Mouse (Mus musculus): ENCODE results near the gene Cth.
A peak's percentile ranks its signal among the peaks of the same experiment; 100 is the strongest.
"Not testable (repeated sequence)": the region's sequence is repeated elsewhere in the genome, so short reads cannot be mapped to it uniquely, and the experiment has no call there.

Gene Cth

GRCm38 (mm10) chr3:157924692-157925328 is at the start of gene Cth:
Gene Cth (minus strand): TSS chr3:157925077.
- peak; percentile 35 to 50 for DNase-seq (ENCODE audit: low spot score in 2 of 2)

DNA sequence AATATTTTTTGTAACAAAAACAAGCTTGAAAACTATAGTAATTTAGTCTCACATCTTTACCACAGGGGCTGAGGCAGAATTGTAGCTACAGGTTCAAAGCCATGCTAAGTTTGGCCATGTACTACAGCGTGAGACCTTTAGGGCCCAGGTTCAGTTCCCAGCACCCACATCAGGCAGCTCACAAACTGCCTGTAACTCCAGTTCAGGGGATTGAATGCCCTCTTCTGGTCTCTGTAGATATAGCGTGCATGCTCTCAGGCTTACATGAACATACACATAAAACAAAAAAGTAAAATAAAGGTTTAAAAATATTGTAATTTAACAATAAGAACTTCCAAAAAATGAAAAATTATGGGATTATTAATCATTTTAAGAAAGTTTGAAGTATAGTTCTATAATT is 48.4 kb upstream of the Cth start:
- no peak for DNase-seq (ENCODE audit: low spot score in 2 of 2)

DNA sequence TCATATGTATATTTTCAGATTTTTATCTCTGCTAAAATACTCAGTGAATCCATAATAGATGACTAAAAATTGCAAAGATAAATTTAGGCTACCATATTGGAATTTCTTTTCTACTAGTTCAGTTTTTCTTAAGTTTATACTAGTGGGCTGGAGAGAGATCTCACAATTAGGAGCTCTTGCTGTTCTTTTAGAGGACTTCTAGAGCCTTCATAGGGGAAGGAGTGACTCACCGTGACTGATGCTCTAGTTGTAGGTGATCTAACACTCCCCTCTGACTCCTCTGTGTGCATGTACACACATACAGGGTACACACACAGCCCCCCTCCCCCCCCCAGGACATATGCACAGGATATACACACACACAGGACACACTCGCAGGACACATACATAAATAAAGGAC is 46.3 kb upstream of the Cth start:
- DNase-seq (ENCODE audit: low spot score in 2 of 2), result no peak

DNA sequence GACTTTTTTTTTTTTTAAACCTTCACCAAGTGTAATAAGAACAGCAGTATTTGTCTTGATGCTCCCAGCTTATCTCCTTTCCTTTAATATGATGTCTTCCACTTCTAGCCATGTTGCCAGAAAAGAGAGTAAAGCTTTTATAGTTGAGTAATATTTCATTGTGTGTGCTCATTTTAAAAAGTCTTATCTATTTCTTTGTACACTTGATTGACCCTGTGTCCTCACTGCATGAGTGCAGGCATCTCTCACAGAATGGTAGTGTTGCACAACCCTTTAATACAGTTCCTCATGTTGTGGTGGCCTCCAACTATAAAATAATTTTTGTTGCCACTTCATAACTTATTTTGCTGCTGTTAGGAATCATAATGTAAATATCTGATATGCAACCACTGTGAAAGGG is 32.4 kb upstream of the Cth start:
- no peak for DNase-seq (ENCODE audit: low spot score in 2 of 2)

DNA sequence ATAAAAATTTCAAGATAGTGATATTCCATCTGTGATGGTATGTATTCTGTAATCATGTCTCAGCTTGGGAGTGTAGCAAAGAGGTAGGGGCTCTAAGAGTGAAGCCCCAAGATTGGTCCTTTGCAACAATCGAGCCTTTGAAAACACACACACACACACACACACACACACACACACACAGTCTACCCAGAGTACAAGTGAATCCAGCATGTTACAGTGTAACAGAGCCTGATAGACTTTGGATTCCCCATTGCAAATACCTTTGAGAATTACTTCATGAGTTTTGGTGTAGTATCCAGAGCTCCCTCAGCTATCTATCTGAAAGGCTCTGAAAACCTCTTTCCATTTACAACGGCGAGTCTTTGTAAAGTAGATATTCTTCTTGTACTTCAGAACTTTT is 31.3 kb upstream of the Cth start:
- no peak for DNase-seq (ENCODE audit: low spot score in 2 of 2)

GRCm38 (mm10) chr3:157955466-157955865 is 30.6 kb upstream of the Cth start:
- no peak for DNase-seq (ENCODE audit: low spot score in 2 of 2)

GRCm38 (mm10) chr3:157952716-157953115 is 27.8 kb upstream of the Cth start:
- DNase-seq (ENCODE audit: low spot score in 2 of 2), result no peak

DNA sequence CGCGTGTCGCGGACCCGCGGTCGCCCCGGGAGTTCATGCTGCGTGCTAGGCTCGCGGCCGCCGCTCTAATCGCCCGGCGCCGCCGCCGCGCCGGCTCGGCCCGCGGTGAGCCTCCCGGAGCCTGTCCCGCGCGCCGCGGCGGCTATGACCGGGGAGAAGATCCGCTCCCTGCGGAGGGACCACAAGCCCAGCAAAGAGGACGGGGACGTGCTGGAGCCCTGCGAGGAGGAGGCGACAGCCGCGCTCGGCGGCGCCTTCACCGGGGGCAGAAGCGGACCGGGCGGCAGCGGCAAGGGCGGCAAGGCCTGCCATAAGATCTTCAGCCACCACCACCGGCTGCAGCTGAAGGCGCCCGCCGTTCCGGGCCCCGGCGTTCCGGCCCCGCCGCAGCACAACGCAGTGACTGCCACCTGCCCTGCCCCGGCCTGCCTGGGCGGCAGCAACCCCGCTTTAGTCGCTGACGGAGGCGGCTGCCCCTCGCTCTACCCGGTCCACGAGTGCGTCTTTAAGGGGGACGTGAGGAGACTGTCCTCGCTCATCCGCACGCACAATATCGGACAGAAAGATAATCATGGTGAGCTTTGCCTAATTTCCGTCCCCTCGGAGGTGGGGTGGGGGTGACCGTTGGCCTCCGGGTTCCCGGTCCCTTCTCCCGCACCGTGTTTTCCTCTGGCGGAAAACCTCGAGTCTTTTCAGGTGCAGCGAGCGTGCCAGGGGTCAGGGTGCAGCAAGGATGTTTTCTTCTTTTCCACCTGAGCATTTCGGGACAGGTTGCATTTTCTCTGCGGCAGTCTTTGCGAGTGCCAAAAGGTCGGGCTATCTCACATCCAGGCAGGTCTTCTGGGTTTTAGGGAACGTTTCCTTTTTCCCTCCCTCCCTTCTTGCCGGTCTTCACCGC is 22.8 kb upstream of the Cth start:
- peak; percentile 34 to 45 for DNase-seq (ENCODE audit: low spot score in 2 of 2)

GRCm38 (mm10) chr3:157946843-157947358 is 22.0 kb upstream of the Cth start, which contains the start of gene Ankrd13c:
Gene Ankrd13c (plus strand): TSS chr3:157947239.
- DNase-seq (ENCODE audit: low spot score in 2 of 2), result peak; percentile 77 to 87

DNA sequence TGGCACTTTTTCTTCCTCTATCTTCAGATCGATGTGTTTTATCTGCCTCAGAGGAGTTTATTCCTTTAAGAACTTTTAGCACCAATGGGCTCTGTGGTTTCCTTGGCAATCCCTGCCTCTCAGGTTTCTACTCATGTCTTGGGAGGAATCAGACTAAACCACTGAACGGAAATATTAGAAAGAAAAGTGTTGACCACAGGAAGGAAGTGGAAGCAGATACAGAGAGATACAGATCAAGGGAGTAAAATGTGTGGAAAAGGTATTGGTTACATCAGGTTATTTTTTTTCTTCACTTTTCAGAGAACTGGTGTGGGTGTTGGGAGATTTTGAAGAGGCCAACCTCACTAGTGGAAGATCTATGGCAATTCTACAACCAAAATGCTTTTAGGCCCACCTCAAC is 13.7 kb upstream of the Cth start:
- DNase-seq (ENCODE audit: low spot score in 2 of 2), result no peak

GRCm38 (mm10) chr3:157934301-157934823 is 9.5 kb upstream of the Cth start:
- DNase-seq (ENCODE audit: low spot score in 2 of 2), result no peak

GRCm38 (mm10) chr3:157933223-157933622 is 8.3 kb upstream of the Cth start:
- DNase-seq (ENCODE audit: low spot score in 2 of 2), result not testable (repeated sequence)

DNA sequence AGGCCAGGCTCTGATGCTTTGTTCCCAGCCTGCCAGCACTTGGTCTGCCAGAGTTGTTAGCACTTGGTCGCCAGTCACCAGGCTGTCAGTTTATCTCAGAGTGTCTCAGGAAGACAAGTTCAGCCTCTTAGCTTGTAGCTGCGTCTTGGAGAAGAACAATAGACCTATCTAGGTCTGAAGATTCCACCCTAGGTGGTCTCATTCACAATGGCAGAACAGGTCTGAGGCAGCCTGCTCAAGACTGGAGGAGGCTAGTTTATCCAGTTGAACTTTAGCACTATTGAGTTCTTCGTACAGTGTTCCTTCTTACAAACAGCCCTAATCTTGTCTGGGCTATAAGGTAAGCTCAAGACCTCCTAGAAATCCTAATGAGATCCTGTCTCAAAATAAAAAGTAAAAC is 7.2 kb upstream of the Cth start:
- DNase-seq (ENCODE audit: low spot score in 2 of 2), result no peak

DNA sequence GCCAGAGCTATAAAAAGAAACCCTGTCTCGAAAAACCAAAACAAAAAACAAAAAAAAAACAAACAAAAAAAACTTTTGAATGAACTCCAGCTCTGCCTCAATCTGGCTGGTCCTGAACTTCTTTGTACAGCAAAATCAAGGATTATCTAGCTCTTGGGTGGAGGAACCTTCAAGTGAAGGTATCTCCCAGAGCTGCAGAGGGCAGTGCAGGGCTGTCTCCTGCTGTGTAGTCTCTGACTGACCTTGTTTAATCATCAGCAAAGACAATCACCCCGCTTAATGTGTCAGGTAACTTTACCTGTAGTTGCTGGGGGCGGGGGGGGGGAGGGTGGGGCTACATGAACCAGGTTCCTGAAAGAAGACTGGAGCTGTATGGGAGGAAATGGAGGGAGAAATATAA is 6.7 kb upstream of the Cth start:
- DNase-seq (ENCODE audit: low spot score in 2 of 2), result no peak

GRCm38 (mm10) chr3:157929417-157929816 is 4.5 kb upstream of the Cth start:
- no peak for DNase-seq (ENCODE audit: low spot score in 2 of 2)

GRCm38 (mm10) chr3:157928731-157929130 is 3.9 kb upstream of the Cth start:
- DNase-seq (ENCODE audit: low spot score in 2 of 2), result no peak

DNA sequence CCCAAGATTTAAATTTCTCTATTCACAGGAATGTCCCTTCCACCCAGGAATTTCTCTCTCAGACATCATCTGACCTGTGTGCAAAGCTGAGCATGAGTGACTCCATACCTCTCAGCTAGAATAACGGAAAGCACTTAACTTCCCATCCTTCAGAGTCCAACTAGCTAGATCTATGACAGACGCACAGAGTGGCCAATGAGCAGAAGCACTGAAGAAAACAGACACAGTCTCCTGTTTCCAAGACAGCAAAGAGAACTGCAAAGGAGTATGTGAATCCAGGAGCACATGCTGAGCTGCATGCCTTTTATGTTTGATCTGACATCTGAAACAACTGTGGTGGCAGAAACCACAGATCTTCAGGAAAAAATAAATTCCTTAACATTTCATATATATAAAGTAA is 1.9 kb upstream of the Cth start:
- DNase-seq (ENCODE audit: low spot score in 2 of 2), result no peak

DNA sequence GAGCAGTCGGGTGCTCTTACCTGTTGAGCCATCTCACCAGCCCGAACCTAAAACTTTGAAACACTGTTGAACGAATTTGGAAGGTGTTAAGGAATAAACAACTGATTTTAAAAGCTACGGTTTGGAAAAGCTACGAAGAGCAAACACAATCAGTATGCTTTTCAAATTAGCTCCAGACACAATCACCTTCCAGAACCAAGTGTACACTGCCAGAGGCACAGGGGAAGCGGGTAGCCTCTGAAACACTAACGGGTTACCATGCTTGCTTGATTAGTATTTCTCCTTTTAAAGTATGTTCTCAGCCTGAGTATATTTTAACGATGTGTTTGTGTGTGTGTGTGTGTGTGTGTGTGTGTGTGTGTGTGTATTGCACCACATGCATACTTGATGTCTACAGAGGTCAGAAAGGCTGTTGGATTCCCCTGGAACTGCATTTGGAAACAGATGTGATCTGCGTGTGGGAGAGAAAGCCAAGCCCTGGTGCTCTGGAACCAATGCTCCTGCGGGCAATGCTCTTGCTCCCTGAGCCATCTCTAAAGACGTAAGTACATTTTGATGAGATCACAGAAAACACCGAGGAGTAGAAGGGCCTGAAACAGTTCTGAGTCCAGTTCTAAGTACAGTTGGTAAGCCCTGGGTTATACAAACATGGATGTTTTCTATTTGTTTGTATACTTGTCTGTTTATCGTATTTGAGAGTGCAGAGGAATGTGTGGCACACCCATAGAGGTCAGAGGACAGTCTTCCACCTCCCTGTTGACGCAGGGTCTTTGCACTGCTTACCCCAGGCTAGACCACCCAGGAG is 1.0 kb upstream of the Cth start:
- DNase-seq (ENCODE audit: low spot score in 2 of 2), result no peak

DNA sequence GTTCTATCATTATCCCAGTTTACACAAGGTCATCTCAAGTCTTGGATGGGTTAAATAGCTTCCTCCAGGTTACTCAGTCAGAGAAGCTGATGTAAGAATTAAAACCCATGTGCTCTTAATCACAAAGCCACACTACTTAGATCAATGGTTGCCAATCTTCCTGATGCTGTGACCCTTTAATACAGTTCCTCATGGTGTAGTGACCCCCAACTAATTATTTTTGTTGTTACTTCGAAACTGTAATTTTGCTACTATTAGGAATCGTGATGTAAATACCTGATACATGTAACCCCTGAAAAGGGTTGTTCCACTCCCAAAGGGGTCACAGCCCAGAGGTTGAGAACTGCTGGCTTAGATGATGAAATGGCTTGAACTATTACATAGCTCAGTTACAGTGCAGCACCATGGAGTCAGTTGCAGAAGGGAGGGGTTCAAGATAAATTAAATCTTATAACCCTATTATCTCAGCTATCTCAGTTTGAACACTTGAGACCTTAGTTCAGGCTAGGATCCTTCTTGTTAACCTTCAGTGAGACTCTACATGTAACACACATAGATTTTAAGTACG is 1.5 kb downstream of the Cth start:
- no peak for DNase-seq (ENCODE audit: low spot score in 2 of 2)

- DNase-seq (ENCODE audit: low spot score in 2 of 2), result no peak
Measured at GRCm38 (mm10) chr3:157921376-157921775, 3.5 kb downstream of the Cth start.

DNA sequence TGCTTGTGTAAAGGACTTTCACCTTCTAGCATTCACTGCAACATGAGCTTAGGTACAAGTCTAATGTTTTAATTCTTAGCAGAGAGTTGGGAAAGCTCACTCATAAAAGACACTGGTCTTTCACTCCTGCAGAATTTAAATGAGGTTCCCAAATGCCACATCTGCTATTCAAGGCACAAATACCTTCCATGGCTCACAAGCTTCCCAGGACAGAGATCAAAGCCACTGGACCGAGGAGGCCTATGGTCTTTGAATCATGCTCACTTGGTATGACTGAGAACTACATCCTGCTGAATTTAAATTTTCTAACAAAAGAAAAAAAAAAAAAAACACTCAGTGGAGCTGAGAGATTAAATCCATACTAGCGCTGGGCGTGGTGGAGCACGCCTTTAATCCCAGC is 8.5 kb downstream of the Cth start:
- no peak for DNase-seq (ENCODE audit: low spot score in 2 of 2)

GRCm38 (mm10) chr3:157912155-157912554 is 12.7 kb downstream of the Cth start:
- no peak for DNase-seq (ENCODE audit: low spot score in 2 of 2)
